Mouse (Mus musculus): ENCODE measurements around the gene Tmem240.

Tmem240 gene

DNA sequence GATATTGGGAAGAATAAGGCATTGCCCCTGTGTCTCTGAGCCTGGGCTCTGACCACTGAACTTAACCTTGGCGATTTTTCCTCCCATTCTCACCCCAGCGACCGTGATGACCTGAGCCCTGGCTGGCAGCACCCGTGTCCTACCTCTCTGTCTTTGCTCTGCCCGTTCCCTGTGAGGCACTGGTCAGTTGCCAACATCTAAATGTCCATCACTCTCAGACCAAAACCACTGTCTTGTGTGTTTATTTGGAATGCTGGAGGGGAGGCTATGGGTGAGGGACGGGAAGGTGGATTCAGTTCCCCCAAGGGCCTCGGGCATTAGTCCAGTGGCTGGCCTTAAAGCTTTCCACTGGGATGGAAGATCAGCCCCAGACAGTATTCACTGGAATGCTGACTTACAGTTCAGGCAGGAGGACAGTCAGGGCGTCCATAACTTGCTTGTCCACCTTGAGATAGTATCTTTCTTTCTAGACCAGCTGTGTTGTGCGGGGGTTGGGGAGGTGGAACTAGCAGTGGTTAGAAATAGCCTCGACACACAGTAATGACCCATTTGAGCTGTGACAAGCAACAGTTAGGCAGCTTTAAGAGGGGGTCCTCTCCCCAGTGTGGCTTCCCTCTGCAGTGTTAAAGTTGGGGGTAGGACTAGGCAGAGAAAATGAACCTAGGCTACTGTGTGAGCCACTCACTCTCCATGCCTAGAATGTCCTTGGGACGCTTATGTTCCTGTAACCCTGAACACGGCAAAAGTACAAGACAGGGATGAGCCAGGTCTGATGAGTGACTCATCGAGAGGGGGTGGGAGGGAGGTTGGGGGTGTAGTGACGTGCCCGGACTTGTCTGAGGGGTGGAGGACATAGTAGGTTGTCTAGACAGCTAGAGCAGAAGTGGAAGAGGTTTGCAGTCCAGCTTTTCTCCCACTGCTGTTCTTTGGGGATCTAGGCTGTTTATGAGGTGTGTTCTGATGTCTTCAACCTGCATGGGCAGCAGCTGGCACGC, 38.0 kb upstream of the Tmem240 start:
- TF ChIP-seq CTCF (conservative IDR thresholded peaks at IDR 0.05; ENCODE audit: low read length) (no peak), NANOG (IDR thresholded peaks at IDR 0.05; ENCODE audit: borderline replicate concordance, low read length) (no peak), POU5F1 (IDR thresholded peaks at IDR 0.05; ENCODE audit: borderline replicate concordance, low read length) (no peak)
- H3K4me3 ChIP-seq (replicated peaks; ENCODE audit: low read length) = peak overlapping the region; percentile 89
- peaks cover 59% of the 10 kb centered on the region for H3K4me1 ChIP-seq (replicated peaks; ENCODE audit: low read depth, low read length)
- no peaks in the 10 kb centered on the region for H3K27me3 ChIP-seq (ENCODE audit: insufficient read depth, low read length)
- H3K36me3 ChIP-seq (ENCODE audit: insufficient read depth, low read length) = peaks cover 33% of the 10 kb centered on the region
- H3K9me3 ChIP-seq (ENCODE audit: low read length) = no peaks in the 10 kb centered on the region

DNA sequence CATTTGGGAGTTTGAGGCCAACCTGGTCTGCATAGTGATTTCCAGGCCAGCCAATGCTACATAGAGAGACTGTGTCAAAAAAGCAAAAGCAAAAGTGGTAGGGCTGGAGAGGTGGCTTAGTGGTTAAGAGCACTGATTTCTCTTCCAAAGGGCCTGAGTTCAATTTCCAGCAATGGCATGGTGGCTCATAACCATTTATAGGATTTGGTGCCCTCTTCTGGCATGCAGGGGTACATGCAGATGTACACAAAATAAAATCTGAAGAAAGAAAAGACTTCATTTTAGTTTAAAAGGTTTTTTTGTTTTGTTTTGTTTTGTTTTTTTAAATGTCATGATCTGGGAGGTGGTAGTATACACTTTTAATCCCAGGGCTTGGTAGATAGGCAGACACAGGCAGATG, 34.2 kb upstream of the Tmem240 start:
- H3K9me3 ChIP-seq (ENCODE audit: low read length) = no peaks in the 10 kb centered on the region
- H3K4me1 ChIP-seq (replicated peaks; ENCODE audit: low read depth, low read length) = peaks cover 64% of the 10 kb centered on the region
- H3K4me3 ChIP-seq (replicated peaks; ENCODE audit: low read length) = no peak overlapping the region
- peak; percentile 93 for TF ChIP-seq CTCF (conservative IDR thresholded peaks at IDR 0.05; ENCODE audit: low read length)
- no peak for TF ChIP-seq NANOG (IDR thresholded peaks at IDR 0.05; ENCODE audit: borderline replicate concordance, low read length)
- no peaks in the 10 kb centered on the region for H3K27me3 ChIP-seq (ENCODE audit: insufficient read depth, low read length)
- peaks cover 40% of the 10 kb centered on the region for H3K36me3 ChIP-seq (ENCODE audit: insufficient read depth, low read length)

DNA sequence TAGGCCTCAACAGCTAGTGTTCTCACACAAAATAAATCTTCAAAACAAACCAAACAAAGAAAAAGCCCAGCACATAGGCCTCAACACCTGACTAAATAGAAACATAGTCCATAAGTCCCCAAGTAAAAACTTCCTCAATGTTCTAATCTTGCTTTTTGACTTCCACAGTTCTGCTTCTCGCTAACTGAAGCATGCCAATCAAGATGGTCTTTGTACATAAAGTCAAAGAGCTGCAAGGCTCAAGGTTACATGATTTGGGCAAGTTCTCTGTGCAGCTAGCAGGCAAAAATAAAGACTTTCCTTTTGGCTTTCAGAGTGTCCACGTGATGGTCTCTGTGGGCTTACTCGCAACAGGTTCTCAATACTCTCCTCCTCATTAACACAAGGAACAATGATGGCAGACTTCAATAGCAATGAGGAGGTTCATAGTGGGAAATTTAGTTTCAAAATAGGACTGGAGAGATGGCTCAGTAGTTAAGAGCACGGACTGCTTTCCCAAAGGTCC, 31.1 kb upstream of the Tmem240 start:
- TF ChIP-seq POU5F1 (IDR thresholded peaks at IDR 0.05; ENCODE audit: borderline replicate concordance, low read length) (no peak), NANOG (IDR thresholded peaks at IDR 0.05; ENCODE audit: borderline replicate concordance, low read length) (no peak), CTCF (conservative IDR thresholded peaks at IDR 0.05; ENCODE audit: low read length) (no peak)
- Histone ChIP-seq H3K36me3 (ENCODE audit: insufficient read depth, low read length) (peaks cover 34% of the 10 kb centered on the region), H3K9me3 (ENCODE audit: low read length) (no peaks in the 10 kb centered on the region), H3K4me1 (replicated peaks; ENCODE audit: low read depth, low read length) (peaks cover 62% of the 10 kb centered on the region), H3K27me3 (ENCODE audit: insufficient read depth, low read length) (no peaks in the 10 kb centered on the region), H3K4me3 (replicated peaks; ENCODE audit: low read length) (peak overlapping the region; percentile 96)

DNA sequence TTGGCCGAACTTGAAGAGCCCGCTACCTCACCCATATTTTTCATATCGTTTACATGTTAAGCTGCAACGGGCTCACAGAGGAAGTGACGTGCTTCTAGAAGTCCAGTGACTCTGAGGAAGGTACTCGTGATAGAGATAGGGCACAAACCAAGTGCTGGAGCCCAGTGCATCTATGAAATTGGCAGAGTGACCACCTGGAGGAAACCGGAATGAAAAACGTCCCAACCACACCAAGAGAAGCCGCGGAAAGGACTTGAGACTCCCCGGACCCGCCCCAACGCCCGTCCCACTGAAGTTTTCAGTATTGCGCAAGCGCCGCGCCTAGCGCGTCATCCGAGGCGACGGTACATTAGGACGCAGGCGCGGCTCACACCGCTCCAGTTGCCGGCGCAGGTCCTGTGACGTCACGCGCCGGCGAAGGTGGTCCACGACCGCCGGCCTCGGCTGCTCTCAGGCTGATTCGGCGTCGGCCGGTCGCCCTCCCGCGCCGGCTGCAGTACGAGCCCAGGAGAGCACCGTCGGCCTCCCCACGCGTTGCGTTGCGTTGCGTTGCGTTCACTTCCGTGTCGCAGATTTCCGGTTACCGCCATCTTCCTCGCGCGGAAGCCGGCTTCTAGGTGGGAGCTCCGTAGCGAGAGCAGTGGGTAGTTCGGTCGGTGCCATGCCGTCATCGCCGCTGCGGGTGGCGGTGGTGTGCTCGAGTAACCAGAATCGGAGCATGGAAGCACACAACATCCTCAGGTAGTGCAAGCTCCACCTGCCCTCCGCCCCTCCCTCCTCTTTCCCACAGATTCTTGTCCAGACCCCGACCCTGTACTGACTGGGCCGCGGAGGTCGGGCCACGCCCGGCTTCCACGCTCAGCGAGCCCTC, 29.6 kb upstream of the Tmem240 start, which contains the start of gene Ssu72:
Gene Ssu72, plus strand, starts transcription at position 80 of the 871 bp plus-strand sequence.
- H3K36me3 ChIP-seq (ENCODE audit: insufficient read depth, low read length) = peaks cover 44% of the 10 kb centered on the region
- no peaks in the 10 kb centered on the region for H3K27me3 ChIP-seq (ENCODE audit: insufficient read depth, low read length)
- H3K4me1 ChIP-seq (replicated peaks; ENCODE audit: low read depth, low read length) = peaks cover 69% of the 10 kb centered on the region
- H3K9me3 ChIP-seq (ENCODE audit: low read length) = no peaks in the 10 kb centered on the region
- TF ChIP-seq CTCF (conservative IDR thresholded peaks at IDR 0.05; ENCODE audit: low read length) (no peak), NANOG (IDR thresholded peaks at IDR 0.05; ENCODE audit: borderline replicate concordance, low read length) (no peak), POU5F1 (IDR thresholded peaks at IDR 0.05; ENCODE audit: borderline replicate concordance, low read length) (no peak)
- H3K4me3 ChIP-seq (replicated peaks; ENCODE audit: low read length) = peak within 1 kb of the TSS; percentile 96

GRCm38 (mm10) chr4:155705592-155705929, 29.0 kb upstream of the Tmem240 start:
- peaks cover 49% of the 10 kb centered on the region for H3K36me3 ChIP-seq (ENCODE audit: insufficient read depth, low read length)
- H3K4me1 ChIP-seq (replicated peaks; ENCODE audit: low read depth, low read length) = peaks cover 74% of the 10 kb centered on the region
- H3K9me3 ChIP-seq (ENCODE audit: low read length) = no peaks in the 10 kb centered on the region
- H3K4me3 ChIP-seq (replicated peaks; ENCODE audit: low read length) = peak overlapping the region; percentile 96
- no peaks in the 10 kb centered on the region for H3K27me3 ChIP-seq (ENCODE audit: insufficient read depth, low read length)
- TF ChIP-seq POU5F1 (IDR thresholded peaks at IDR 0.05; ENCODE audit: borderline replicate concordance, low read length) (no peak), CTCF (conservative IDR thresholded peaks at IDR 0.05; ENCODE audit: low read length) (no peak), NANOG (IDR thresholded peaks at IDR 0.05; ENCODE audit: borderline replicate concordance, low read length) (no peak)

DNA sequence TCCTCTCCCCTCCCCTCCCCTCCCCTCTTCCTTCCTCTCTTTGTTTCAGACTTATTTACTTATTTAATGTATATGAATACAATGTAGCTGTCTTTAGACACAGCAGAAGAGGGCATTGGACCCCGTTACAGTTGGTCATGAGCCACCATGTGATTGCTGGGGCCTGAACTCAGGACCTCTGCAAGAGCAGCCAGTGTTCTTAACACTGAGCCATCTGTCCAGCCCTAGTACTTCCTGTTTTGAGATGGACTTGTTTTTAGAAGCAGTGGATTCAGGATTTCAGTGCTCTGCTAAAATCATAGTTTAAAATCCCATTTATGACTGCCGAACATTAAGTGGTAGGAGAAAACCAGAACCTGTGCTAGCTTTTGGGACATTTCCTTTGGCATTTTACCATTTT, 26.0 kb upstream of the Tmem240 start:
- Histone ChIP-seq H3K4me3 (replicated peaks; ENCODE audit: low read length) (no peak overlapping the region), H3K4me1 (replicated peaks; ENCODE audit: low read depth, low read length) (peaks cover 83% of the 10 kb centered on the region), H3K27me3 (ENCODE audit: insufficient read depth, low read length) (no peaks in the 10 kb centered on the region), H3K36me3 (ENCODE audit: insufficient read depth, low read length) (peaks cover 54% of the 10 kb centered on the region), H3K9me3 (ENCODE audit: low read length) (no peaks in the 10 kb centered on the region)
- TF ChIP-seq CTCF (conservative IDR thresholded peaks at IDR 0.05; ENCODE audit: low read length) = no peak
- TF ChIP-seq POU5F1 (IDR thresholded peaks at IDR 0.05; ENCODE audit: borderline replicate concordance, low read length) = no peak
- TF ChIP-seq NANOG (IDR thresholded peaks at IDR 0.05; ENCODE audit: borderline replicate concordance, low read length) = no peak

DNA sequence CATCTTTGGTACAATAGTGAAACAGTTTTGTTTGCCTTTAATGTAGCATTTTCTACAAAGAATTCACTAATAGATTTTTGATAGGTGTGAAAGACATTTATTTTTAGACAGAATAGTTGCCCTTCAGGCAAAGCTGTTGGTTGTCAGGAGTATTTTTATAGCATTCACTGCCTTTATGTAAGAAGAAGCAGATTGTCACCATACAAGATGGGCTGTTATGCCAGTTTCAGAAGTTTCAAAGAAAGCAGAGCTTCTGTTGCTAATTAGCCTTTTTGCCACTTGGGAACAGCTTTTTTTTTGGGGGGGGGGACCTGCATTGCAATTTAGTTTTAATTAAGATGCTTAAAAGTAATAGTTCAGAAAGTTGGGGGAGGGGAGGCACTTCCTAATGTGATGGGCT, 25.6 kb upstream of the Tmem240 start:
- Histone ChIP-seq H3K4me3 (replicated peaks; ENCODE audit: low read length) (0 out of 2 replicates have a peak overlapping the region, but pooled peaks have one; percentile 24), H3K9me3 (ENCODE audit: low read length) (no peaks in the 10 kb centered on the region), H3K27me3 (ENCODE audit: insufficient read depth, low read length) (no peaks in the 10 kb centered on the region), H3K36me3 (ENCODE audit: insufficient read depth, low read length) (peaks cover 58% of the 10 kb centered on the region), H3K4me1 (replicated peaks; ENCODE audit: low read depth, low read length) (peaks cover 83% of the 10 kb centered on the region)
- TF ChIP-seq CTCF (conservative IDR thresholded peaks at IDR 0.05; ENCODE audit: low read length) (no peak), POU5F1 (IDR thresholded peaks at IDR 0.05; ENCODE audit: borderline replicate concordance, low read length) (no peak), NANOG (IDR thresholded peaks at IDR 0.05; ENCODE audit: borderline replicate concordance, low read length) (no peak)

All from E14TG2a.4 (cell line).